Mouse (Mus musculus) spleen, adult 2 months (tissue): Measurements from ENCODE around the gene Nudt9. TPM values are rescaled to one million over a fixed set of nuclear protein-coding genes. Genes with fewer than 3 reads are reported as not detected.
A peak's percentile ranks its signal among the peaks of the same experiment; 100 is the strongest.

Experiments
- DNase-seq, 2 experiments: peaks; one replicate each; pipeline versions ENCODE4 v3.0.0 to v3.0.0-alpha.2; 2012 to 2021; ENCODE audit warnings: low spot score in 2 of 2, low read depth in 1 of 2
- H3K27ac ChIP-seq: fragments of 200-500 bp; 2 replicates; pipeline ENCODE4 v1.5.1; 2012; ENCODE audit warnings: low read length, inconsistent platforms; ENCODE audit not compliant: insufficient read depth
- H3K27me3 ChIP-seq: fragments of 200-500 bp; 2 replicates; pipeline ENCODE4 v1.6.1; 2012; ENCODE audit warnings: mild to moderate bottlenecking, moderate library complexity, low read length, inconsistent platforms; ENCODE audit not compliant: control insufficient read depth, insufficient read depth
- H3K36me3 ChIP-seq: fragments of 200-500 bp; 2 replicates; pipeline ENCODE4 v1.6.1; 2012; ENCODE audit warnings: mild to moderate bottlenecking, low read length, inconsistent platforms; ENCODE audit not compliant: control insufficient read depth, insufficient read depth
- H3K4me1 ChIP-seq: fragments of 200-500 bp; 2 replicates; pipeline ENCODE4 v1.6.1; 2011; ENCODE audit warnings: inconsistent platforms; ENCODE audit not compliant: control insufficient read depth, insufficient read depth, insufficient read length
- H3K4me3 ChIP-seq: fragments of 200-500 bp; 2 replicates; pipeline ENCODE4 v1.5.1; 2011; ENCODE audit warnings: mild to moderate bottlenecking, inconsistent platforms; ENCODE audit not compliant: insufficient read depth, insufficient read length; ENCODE audit errors: extremely low read depth
- CTCF ChIP-seq: fragments of 200-500 bp; IDR thresholded peaks from 2 replicates; pipeline ENCODE4 v1.5.1; 2011; ENCODE audit warnings: mild to moderate bottlenecking, inconsistent platforms; ENCODE audit not compliant: insufficient read depth, insufficient read length, insufficient replicate concordance; ENCODE audit errors: extremely low read depth
- POLR2A ChIP-seq: fragments of 200-500 bp; IDR thresholded peaks from 2 replicates; pipeline ENCODE4 v1.6.1; 2011; ENCODE audit warnings: low read depth, low read length, inconsistent platforms
- WGBS: fragments of 180-500 bp; shearing (Covaris S2); methylation state at CpG from one replicate; pipeline ENCODE4 v1.1.7; 2018; 5-methylcytosine and 5-hydroxymethylcytosine counted together
- polyA plus RNA-seq: library from polyadenylated mRNA; depleted of rRNA; stranded (reverse); fragments of >200 nt; gene quantifications from 2 replicates; pipeline ENCODE4 v1.2.3, GENCODE M21; 2012; rRNA removed

Nudt9 gene
- polyA plus RNA-seq, 1 experiment, result 27.7 TPM

- H3K27ac ChIP-seq, result peak within 1 kb of the TSS; percentile 53; the same call in 1 of the 2 replicates
- TF ChIP-seq POLR2A, result no peak
- no peak for TF ChIP-seq CTCF
- H3K27me3 ChIP-seq, result no peaks in the 10 kb centered on the region
- H3K36me3 ChIP-seq, result no peaks in the 10 kb centered on the region
- peak within 1 kb of the TSS; percentile 9; the same call in 1 of the 2 replicates for H3K4me3 ChIP-seq
- WGBS, result 70% methylated on average over 15 of the region's 15 CpGs
- DNase-seq, result no peak
- no peaks in the 10 kb centered on the region for H3K4me1 ChIP-seq
These were observed 67.5 kb downstream of the Nudt9 start, which contains the start of gene Sparcl1 for GRCm38 (mm10) chr5:104113491-104114172. TSS of gene Sparcl1 (minus strand) at chr5:104113733.

Other genes with a start within 250 kb of the Nudt9 start
- gene Klhl8, start 135.0 kb upstream of the Nudt9 start, polyA plus RNA-seq, result 1.5 and 2.0 TPM in 2 replicates
- gene Hsd17b13, start 68.9 kb upstream of the Nudt9 start, polyA plus RNA-seq, result 1.6 and 1.8 TPM in 2 replicates
- 12.2 and 13.0 TPM in 2 replicates for gene Hsd17b11, start 24.4 kb upstream of the Nudt9 start, polyA plus RNA-seq
- not detected in 2 replicates for gene Gm17660, start 31.3 kb downstream of the Nudt9 start, polyA plus RNA-seq
- gene Sparcl1, start 67.4 kb downstream of the Nudt9 start, polyA plus RNA-seq, result 17.3 and 18.0 TPM in 2 replicates
- gene Dspp, start 124.4 kb downstream of the Nudt9 start, polyA plus RNA-seq, result not detected in 2 replicates
- 0.07 TPM in 2 replicates for gene Dmp1, start 156.3 kb downstream of the Nudt9 start, polyA plus RNA-seq